27 mouse cellular contexts compared by ENCODE assay signal in genomic region chr6:107552511-107552910, GRCm38 (mm10). TPM values are rescaled to one million over a fixed set of nuclear protein-coding genes. Genes with fewer than 3 reads are reported as not detected.
"Had no signal": no experiment of that assay in that cellular context is flagged by ENCODE, and none has a peak within 500 bp of the region (broad histone marks: within the 10 kb centered on the region; RNA-seq: fewer than 3 reads in every experiment).

No protein-coding gene starts in this region.

- H3K4me1 ChIP-seq: heart, embryonic 10.5 days; heart, embryonic 12.5 days; hindbrain, embryonic 10.5 days; intestine, embryonic 15.5 days; limb, embryonic 13.5 days; liver, embryonic 13.5 days; liver, embryonic 15.5 days had no signal

- H3K9ac ChIP-seq: heart, embryonic 12.5 days; hindbrain, embryonic 12.5 days; hindbrain, embryonic 15.5 days; intestine, embryonic 15.5 days; limb, embryonic 13.5 days; liver, embryonic 13.5 days; liver, embryonic 15.5 days had no signal

- ATAC-seq: inflammation-experienced regulatory T-cells, adult 6 months; intestine, embryonic 15.5 days; intestine, postnatal 0 days had no signal

- H3K4me2 ChIP-seq: heart, embryonic 12.5 days; hindbrain, embryonic 12.5 days; hindbrain, embryonic 15.5 days; intestine, embryonic 15.5 days; limb, embryonic 13.5 days; liver, embryonic 11.5 days; liver, embryonic 13.5 days; liver, embryonic 15.5 days had no signal

- H3K27me3 ChIP-seq: heart, embryonic 12.5 days; hindbrain, embryonic 12.5 days; hindbrain, embryonic 15.5 days; intestine, embryonic 15.5 days; limb, embryonic 13.5 days; liver, embryonic 13.5 days; liver, embryonic 15.5 days had no signal

- H3K9me3 ChIP-seq: heart, embryonic 10.5 days; heart, embryonic 12.5 days; hindbrain, embryonic 10.5 days; hindbrain, embryonic 12.5 days; hindbrain, embryonic 15.5 days; intestine, embryonic 15.5 days; limb, embryonic 13.5 days; liver, embryonic 13.5 days; liver, embryonic 15.5 days had no signal

- DNase-seq: gastrocnemius, adult 2 months; gastrocnemius, postnatal 10 days; gastrocnemius, postnatal 25 days; heart, adult 18-20 months; heart, postnatal 10 days; heart, postnatal 4 days; kidney, adult 18-20 months; kidney, adult 8-10 months; kidney, postnatal 10 days; kidney, postnatal 25 days; kidney, postnatal 4 days; layer of hippocampus, adult 9-11 months; liver; liver, embryonic 13.5 days had no signal

- H3K4me3 ChIP-seq: gastrocnemius, adult 2 months; heart, embryonic 10.5 days; heart, embryonic 12.5 days; hindbrain, embryonic 10.5 days; hindbrain, embryonic 12.5 days; hindbrain, embryonic 15.5 days; intestine, embryonic 15.5 days; left cerebral cortex, adult 2 months; limb, embryonic 13.5 days; liver, embryonic 13.5 days; liver, embryonic 15.5 days had no signal

- H3K36me3 ChIP-seq: heart, embryonic 10.5 days; heart, embryonic 12.5 days; hindbrain, embryonic 12.5 days; hindbrain, embryonic 15.5 days; intestine, embryonic 15.5 days; limb, embryonic 13.5 days; liver, embryonic 13.5 days; liver, embryonic 15.5 days had no signal

- H3K27ac ChIP-seq: gastrocnemius, adult 2 months; heart, embryonic 10.5 days; hindbrain, embryonic 10.5 days; hindbrain, embryonic 12.5 days; hindbrain, embryonic 15.5 days; intestine, embryonic 15.5 days; left cerebral cortex, adult 2 months; limb, embryonic 13.5 days; liver, embryonic 13.5 days; liver, embryonic 15.5 days had no signal

RNA-seq across cellular contexts. Expression of gene Lrrn1, which starts 22.9 kb away (rescaled TPM):
- total RNA-seq: granulocyte monocyte progenitor cell, adult 5-6 weeks had no signal
- polyA plus RNA-seq: inflammation-experienced regulatory T-cells, adult 6 months had no signal
